Mouse (Mus musculus): ENCODE data around the gene Ulk4.

DNA sequence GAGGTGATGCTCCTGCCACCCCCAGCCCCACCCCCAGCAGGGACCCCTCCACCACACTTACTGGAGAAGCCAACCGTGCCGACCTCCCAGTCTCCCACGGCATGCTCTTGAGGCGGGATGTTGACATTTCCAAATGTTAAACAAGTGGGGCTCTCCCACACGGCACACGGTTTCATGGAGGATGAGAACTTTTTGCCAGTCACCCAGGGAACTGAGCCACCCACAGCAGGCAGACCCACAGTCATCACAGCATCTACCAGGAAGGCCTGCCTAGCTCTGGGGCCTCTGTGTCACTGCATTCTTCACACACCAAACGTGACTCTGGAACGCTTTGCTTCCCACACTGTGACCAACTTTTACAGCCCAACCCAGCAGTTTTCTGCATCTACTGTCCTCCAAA lies 152.3 kb downstream of the Ulk4 start:
- TF ChIP-seq POLR2A (IDR thresholded peaks at IDR 0.05; ENCODE audit: borderline replicate concordance, extremely low read depth, low read depth, low read length) (no peak), CTCF (IDR thresholded peaks at IDR 0.05; ENCODE audit: insufficient read depth, low read length) (no peak)

Measured in lung, adult 2 months (tissue).